Mouse (Mus musculus): ENCODE measurements around the gene Atxn2l. TPM values are rescaled to one million over a fixed set of nuclear protein-coding genes. Genes with fewer than 3 reads are reported as not detected.

Gene Atxn2l
- polyA plus RNA-seq, 1 experiment from 2014 or later, result 44.8 TPM

DNA sequence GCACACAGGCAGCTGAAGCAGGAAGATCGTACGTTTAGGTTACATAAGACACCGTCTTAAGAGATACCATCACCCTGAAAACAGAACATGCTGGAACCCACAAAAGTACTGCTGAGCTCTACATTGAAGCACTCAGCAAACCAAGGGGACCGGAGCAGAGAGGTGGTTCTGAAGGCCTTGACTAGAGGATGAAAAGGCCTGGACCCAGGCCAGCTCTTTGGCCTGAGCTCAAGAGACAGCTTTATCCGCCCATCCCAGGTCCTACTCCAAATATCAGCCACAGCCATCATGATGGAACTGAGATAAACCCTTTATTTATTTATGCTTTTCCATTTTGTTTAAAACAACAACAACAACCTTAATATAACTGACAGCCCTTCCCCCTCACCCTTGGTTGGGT lies 36.5 kb downstream of the Atxn2l start:
- H3K4me3 ChIP-seq, result no peak overlapping the region
- 92% methylated on average over 5 of the region's 5 CpGs for WGBS
- DNase-seq (ENCODE audit: low spot score), result no peak
- H3K27me3 ChIP-seq (ENCODE audit: low read depth, poor library complexity, severe bottlenecking), result 0 out of 2 replicates have a peak, but pooled peaks cover 4% of the 10 kb centered on the region
- no peak overlapping the region for H3K27ac ChIP-seq (replicated peaks)
- H3K4me1 ChIP-seq, result peaks cover 7% of the 10 kb centered on the region; the same call in 1 of the 2 replicates
- H3K36me3 ChIP-seq, result peaks cover 61% of the 10 kb centered on the region
- H3K9me3 ChIP-seq (replicated peaks), result no peaks in the 10 kb centered on the region

DNA sequence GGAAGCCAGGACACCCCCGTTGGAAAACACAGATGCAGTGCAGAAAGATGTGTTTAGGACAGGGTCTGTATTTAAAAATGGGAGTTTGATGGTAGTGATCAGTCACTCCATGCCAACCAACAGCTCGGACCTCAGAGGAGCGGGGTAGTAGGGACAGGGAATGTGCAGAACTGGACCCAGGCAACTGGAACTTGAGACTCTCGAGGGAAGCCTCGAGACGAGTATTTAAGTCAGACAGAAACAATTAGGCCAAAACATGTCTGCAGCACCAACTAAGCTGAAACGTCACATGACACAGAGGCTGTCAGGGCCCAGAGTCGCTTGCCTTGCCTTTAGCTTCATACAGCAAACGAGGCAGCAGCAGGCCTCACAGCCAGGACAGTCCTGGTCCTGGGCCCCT lies 37.1 kb downstream of the Atxn2l start:
- H3K27ac ChIP-seq (replicated peaks), result no peak overlapping the region
- peaks cover 7% of the 10 kb centered on the region; the same call in 1 of the 2 replicates for H3K4me1 ChIP-seq
- no peak for DNase-seq (ENCODE audit: low spot score)
- no peak overlapping the region for H3K4me3 ChIP-seq
- no peaks in the 10 kb centered on the region for H3K9me3 ChIP-seq (replicated peaks)
- 87% methylated on average over 9 of the region's 9 CpGs for WGBS
- peaks cover 56% of the 10 kb centered on the region for H3K36me3 ChIP-seq
- 0 out of 2 replicates have a peak, but pooled peaks cover 4% of the 10 kb centered on the region for H3K27me3 ChIP-seq (ENCODE audit: low read depth, poor library complexity, severe bottlenecking)

GRCm38 (mm10) chr7:126465246-126466030 lies 37.8 kb downstream of the Atxn2l start:
- Histone ChIP-seq H3K27me3 (ENCODE audit: low read depth, poor library complexity, severe bottlenecking) (0 out of 2 replicates have a peak, but pooled peaks cover 4% of the 10 kb centered on the region), H3K27ac (replicated peaks) (no peak overlapping the region), H3K9me3 (replicated peaks) (no peaks in the 10 kb centered on the region), H3K36me3 (peaks cover 49% of the 10 kb centered on the region), H3K4me1 (peaks cover 9% of the 10 kb centered on the region; the same call in 1 of the 2 replicates), H3K4me3 (no peak overlapping the region)
- WGBS, result 65% methylated on average over 7 of the region's 7 CpGs
- DNase-seq (ENCODE audit: low spot score), result no peak

DNA sequence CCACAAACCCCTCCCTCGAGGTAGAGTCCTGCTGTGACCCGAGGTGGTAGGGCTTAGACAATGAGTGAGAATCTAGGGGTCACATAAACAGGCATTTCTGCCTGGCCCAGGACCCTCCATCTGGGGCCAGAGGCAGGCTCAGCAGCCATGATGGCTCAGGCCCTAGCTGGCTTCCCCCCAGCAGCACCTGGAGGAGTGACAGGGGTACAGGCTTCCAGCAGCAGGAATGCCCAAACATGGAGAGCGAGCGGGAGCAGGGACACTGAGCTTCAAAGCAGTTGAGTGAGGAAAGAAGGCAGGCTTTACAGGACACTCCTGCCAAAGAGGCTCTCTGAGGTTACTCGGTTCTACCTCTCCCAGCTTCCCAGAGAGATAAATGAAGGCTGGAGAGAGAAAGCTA lies 38.4 kb downstream of the Atxn2l start:
- Histone ChIP-seq H3K4me3 (no peak overlapping the region), H3K36me3 (peaks cover 43% of the 10 kb centered on the region), H3K4me1 (peaks cover 9% of the 10 kb centered on the region; the same call in 1 of the 2 replicates), H3K27me3 (ENCODE audit: low read depth, poor library complexity, severe bottlenecking) (0 out of 2 replicates have a peak, but pooled peaks cover 4% of the 10 kb centered on the region), H3K9me3 (replicated peaks) (no peaks in the 10 kb centered on the region), H3K27ac (replicated peaks) (no peak overlapping the region)
- 46% methylated on average over 5 of the region's 5 CpGs for WGBS
- DNase-seq (ENCODE audit: low spot score), result no peak

- no peaks in the 10 kb centered on the region for H3K9me3 ChIP-seq (replicated peaks)
- DNase-seq (ENCODE audit: low spot score), result no peak
- H3K27ac ChIP-seq (replicated peaks), result no peak overlapping the region
- no peak overlapping the region for H3K4me3 ChIP-seq
- H3K4me1 ChIP-seq, result peaks cover 9% of the 10 kb centered on the region; the same call in 1 of the 2 replicates
- 54% methylated on average over 4 of the region's 4 CpGs for WGBS
- 0 out of 2 replicates have a peak, but pooled peaks cover 4% of the 10 kb centered on the region for H3K27me3 ChIP-seq (ENCODE audit: low read depth, poor library complexity, severe bottlenecking)
- H3K36me3 ChIP-seq, result peaks cover 36% of the 10 kb centered on the region
Observed at GRCm38 (mm10) chr7:126464121-126464520, 39.1 kb downstream of the Atxn2l start.

GRCm38 (mm10) chr7:126463547-126463946 lies 39.7 kb downstream of the Atxn2l start:
- H3K4me3 ChIP-seq, result no peak overlapping the region
- peaks cover 30% of the 10 kb centered on the region for H3K36me3 ChIP-seq
- no peak overlapping the region for H3K27ac ChIP-seq (replicated peaks)
- DNase-seq (ENCODE audit: low spot score), result no peak
- H3K9me3 ChIP-seq (replicated peaks), result no peaks in the 10 kb centered on the region
- H3K4me1 ChIP-seq, result peaks cover 9% of the 10 kb centered on the region; the same call in 1 of the 2 replicates
- WGBS, result 60% methylated on average over 4 of the region's 4 CpGs
- 0 out of 2 replicates have a peak, but pooled peaks cover 4% of the 10 kb centered on the region for H3K27me3 ChIP-seq (ENCODE audit: low read depth, poor library complexity, severe bottlenecking)

DNA sequence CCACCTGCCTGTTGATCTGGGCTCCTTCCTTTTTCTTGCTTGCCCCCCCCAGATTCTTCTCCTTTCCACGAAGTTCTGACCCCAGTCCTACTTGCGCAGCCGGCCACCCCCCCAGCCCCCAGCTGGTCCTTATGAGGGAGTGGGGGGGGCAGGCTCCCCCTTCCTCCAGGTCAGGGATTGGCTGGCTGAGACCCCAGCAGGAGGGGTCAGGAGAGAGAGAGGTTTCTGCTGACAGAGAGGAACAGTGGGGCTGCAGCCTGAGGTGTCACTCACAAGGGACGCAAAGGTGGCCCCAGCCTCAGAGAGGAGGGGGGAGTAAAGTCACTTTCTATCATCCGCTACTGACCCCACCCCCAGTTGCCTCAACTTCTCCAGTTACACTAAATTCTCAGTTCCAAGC lies 40.2 kb downstream of the Atxn2l start, which contains the start of gene Atp2a1:
TSS of gene Atp2a1 (minus strand) at position 105 of the 400 bp plus-strand sequence.
- 0 out of 2 replicates have a peak, but pooled peaks cover 4% of the 10 kb centered on the region for H3K27me3 ChIP-seq (ENCODE audit: low read depth, poor library complexity, severe bottlenecking)
- H3K9me3 ChIP-seq (replicated peaks), result no peaks in the 10 kb centered on the region
- no peak for DNase-seq (ENCODE audit: low spot score)
- peaks cover 9% of the 10 kb centered on the region; the same call in 1 of the 2 replicates for H3K4me1 ChIP-seq
- H3K27ac ChIP-seq (replicated peaks), result no peak within 1 kb of the TSS; the same call in 1 of the 2 replicates
- H3K36me3 ChIP-seq, result peaks cover 24% of the 10 kb centered on the region
- H3K4me3 ChIP-seq, result no peak within 1 kb of the TSS
- WGBS, result 56% methylated on average over 5 of the region's 5 CpGs

- H3K4me3 ChIP-seq, result no peak overlapping the region
- no peak overlapping the region for H3K27ac ChIP-seq (replicated peaks)
- H3K27me3 ChIP-seq (ENCODE audit: low read depth, poor library complexity, severe bottlenecking), result 0 out of 2 replicates have a peak, but pooled peaks cover 4% of the 10 kb centered on the region
- no peak for DNase-seq (ENCODE audit: low spot score)
- H3K9me3 ChIP-seq (replicated peaks), result no peaks in the 10 kb centered on the region
- peaks cover 11% of the 10 kb centered on the region for H3K36me3 ChIP-seq
- H3K4me1 ChIP-seq, result peaks cover 9% of the 10 kb centered on the region; the same call in 1 of the 2 replicates
- 62% methylated on average over 3 of the region's 3 CpGs for WGBS
Observed at GRCm38 (mm10) chr7:126461626-126462025, 41.6 kb downstream of the Atxn2l start.

DNA sequence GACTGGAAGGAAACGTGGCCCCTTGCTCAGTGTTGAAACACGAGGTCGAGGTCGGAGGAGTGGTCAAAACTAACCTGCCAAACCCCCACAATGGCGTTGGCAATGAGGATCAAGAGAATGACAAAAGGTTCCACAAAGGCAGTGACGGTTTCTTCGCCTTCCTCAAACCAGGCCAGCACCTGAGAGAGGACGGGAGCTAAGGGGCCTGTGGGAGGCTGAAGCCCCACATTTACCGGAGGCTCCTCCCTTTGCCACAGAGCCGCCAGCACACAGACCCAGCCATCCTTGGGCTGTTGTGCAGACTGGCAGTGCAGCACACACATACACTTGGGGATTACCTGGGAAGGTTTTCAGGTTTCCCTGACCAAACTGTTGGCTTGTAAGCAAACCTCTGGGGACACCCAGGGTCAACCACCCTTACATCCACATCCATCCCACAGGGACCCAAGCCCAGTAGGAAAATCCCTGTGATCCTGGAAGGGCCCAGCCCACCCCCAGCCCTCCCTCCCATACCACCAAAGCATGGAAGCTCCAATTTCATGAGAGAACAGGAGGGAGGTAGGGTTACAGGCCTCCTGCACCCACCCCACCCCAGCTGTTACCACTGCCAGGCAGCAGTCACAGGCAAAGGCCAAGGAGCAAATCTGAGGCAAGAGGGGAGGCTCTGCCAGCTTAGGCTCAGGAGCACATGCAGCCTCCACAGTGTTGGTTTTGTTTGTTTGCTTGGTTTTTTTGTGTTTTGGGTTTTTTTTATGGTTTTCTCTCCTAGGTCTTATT lies 42.4 kb downstream of the Atxn2l start:
- DNase-seq (ENCODE audit: low spot score), result no peak
- H3K27ac ChIP-seq (replicated peaks), result no peak overlapping the region; the same call in 1 of the 2 replicates
- no peak overlapping the region for H3K4me3 ChIP-seq
- 58% methylated on average over 10 of the region's 10 CpGs for WGBS
- H3K36me3 ChIP-seq, result 0 out of 2 replicates have a peak, but pooled peaks cover 2% of the 10 kb centered on the region
- H3K9me3 ChIP-seq (replicated peaks), result no peaks in the 10 kb centered on the region
- H3K27me3 ChIP-seq (ENCODE audit: low read depth, poor library complexity, severe bottlenecking), result 0 out of 2 replicates have a peak, but pooled peaks cover 4% of the 10 kb centered on the region
- peaks cover 9% of the 10 kb centered on the region; the same call in 1 of the 2 replicates for H3K4me1 ChIP-seq

DNA sequence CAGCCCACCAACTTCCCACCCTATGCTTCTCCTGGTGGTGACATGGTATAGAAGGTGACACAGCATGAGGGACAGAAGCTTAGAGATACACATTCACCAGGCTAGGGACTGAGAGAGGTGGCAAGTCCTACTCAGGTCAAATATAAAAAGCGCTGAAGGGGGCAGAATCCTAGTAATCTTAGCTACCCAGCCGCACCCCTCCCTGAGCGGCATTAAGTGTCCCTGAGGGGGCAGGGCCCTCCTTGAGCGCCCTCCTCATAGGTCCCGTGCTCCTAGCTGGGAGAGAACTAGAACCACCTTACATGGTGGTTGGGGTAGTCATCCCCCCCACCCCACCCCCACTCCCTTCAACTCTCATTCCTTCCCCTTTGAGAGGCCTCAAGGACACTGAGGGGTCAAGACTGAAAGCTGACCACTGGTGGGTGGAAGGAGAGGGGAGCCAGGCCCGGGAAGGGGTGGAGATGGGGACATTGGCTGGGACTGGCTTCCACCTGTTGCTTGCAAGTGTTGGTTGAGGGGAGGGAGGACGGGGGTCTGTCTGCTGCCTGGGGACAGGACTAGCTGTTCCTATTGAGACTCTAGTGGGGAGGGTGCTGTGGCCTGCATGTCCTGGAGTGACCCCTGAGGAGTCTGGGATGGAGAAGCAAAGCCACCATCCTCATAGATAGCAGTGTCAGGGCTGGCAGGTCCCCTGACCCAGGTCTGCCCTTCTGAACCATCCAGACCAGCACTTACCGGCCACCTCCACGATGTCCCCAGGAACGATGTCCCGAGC lies 44.2 kb downstream of the Atxn2l start:
- H3K9me3 ChIP-seq (replicated peaks), result no peaks in the 10 kb centered on the region
- no peak overlapping the region for H3K27ac ChIP-seq (replicated peaks)
- H3K36me3 ChIP-seq, result no peaks in the 10 kb centered on the region
- H3K4me1 ChIP-seq, result peaks cover 9% of the 10 kb centered on the region; the same call in 1 of the 2 replicates
- 82% methylated on average over 11 of the region's 11 CpGs for WGBS
- 0 out of 2 replicates have a peak, but pooled peaks cover 4% of the 10 kb centered on the region for H3K27me3 ChIP-seq (ENCODE audit: low read depth, poor library complexity, severe bottlenecking)
- DNase-seq (ENCODE audit: low spot score), result no peak
- no peak overlapping the region for H3K4me3 ChIP-seq

- no peak overlapping the region for H3K4me3 ChIP-seq
- H3K36me3 ChIP-seq, result no peaks in the 10 kb centered on the region
- no peaks in the 10 kb centered on the region for H3K9me3 ChIP-seq (replicated peaks)
- WGBS, result 76% methylated on average over 5 of the region's 5 CpGs
- no peak for DNase-seq (ENCODE audit: low spot score)
- H3K4me1 ChIP-seq, result peaks cover 6% of the 10 kb centered on the region; the same call in 1 of the 2 replicates
- no peak overlapping the region for H3K27ac ChIP-seq (replicated peaks)
- 0 out of 2 replicates have a peak, but pooled peaks cover 4% of the 10 kb centered on the region for H3K27me3 ChIP-seq (ENCODE audit: low read depth, poor library complexity, severe bottlenecking)
Observed at GRCm38 (mm10) chr7:126458225-126458624, 45.0 kb downstream of the Atxn2l start.

Data from midbrain, embryonic 10.5 days (tissue).